Mouse (Mus musculus) bone marrow macrophage, adult 2 months (primary cell): Measurements from ENCODE around the gene Olfml2b.

Experiments used
- CTCF ChIP-seq: IDR thresholded peaks from 2 replicates; pipeline ENCODE4 v1.5.1; 2012; ENCODE audit warnings: low read depth, mild to moderate bottlenecking, low read length, moderate library complexity
- POLR2A ChIP-seq: IDR thresholded peaks from 2 replicates; pipeline ENCODE4 v1.6.1; 2012; ENCODE audit warnings: mild to moderate bottlenecking, low read depth, low read length, borderline replicate concordance

GRCm38 (mm10) chr1:170701582-170701981 is 57.2 kb downstream of the Olfml2b start:
- TF ChIP-seq CTCF (no peak), POLR2A (no peak)
